Mouse (Mus musculus) heart, embryonic 16.5 days (tissue): Measurements from ENCODE around the gene Zg16. TPM values are rescaled to one million over a fixed set of nuclear protein-coding genes. Genes with fewer than 3 reads are reported as not detected.

Experiments used
- ATAC-seq: fragments of 200-750 bp; cut with Nextera tagmentation; replicated peaks from 2 replicates; pipeline ENCODE4 v1.8.0; 2017; ENCODE audit warnings: moderate number of reproducible peaks; ENCODE audit not compliant: insufficient read depth, low FRiP score; ENCODE audit errors: extremely low read depth
- H3K27ac ChIP-seq: fragments of 300-500 bp; sonication (generic); 2 replicates; pipeline ENCODE4 v1.5.1; 2014; ENCODE audit warnings: mild to moderate bottlenecking, low read length, control low read depth, moderate library complexity
- H3K27me3 ChIP-seq: fragments of 300-500 bp; sonication (generic); 2 replicates; pipeline ENCODE4 v1.6.1; 2014; ENCODE audit warnings: low read length, mixed read lengths; ENCODE audit not compliant: control insufficient read depth, insufficient read depth
- H3K36me3 ChIP-seq: fragments of 300-500 bp; sonication (generic); 2 replicates; pipeline ENCODE4 v1.6.1; 2014; ENCODE audit not compliant: control insufficient read depth, insufficient read depth
- H3K4me1 ChIP-seq: fragments of 300-500 bp; sonication (generic); 2 replicates; pipeline ENCODE4 v1.6.1; 2014; ENCODE audit warnings: low read length, mixed read lengths; ENCODE audit not compliant: control insufficient read depth, insufficient read depth
- H3K4me2 ChIP-seq: fragments of 300-500 bp; sonication (generic); 2 replicates; pipeline ENCODE4 v1.6.1; 2014; ENCODE audit warnings: low read depth, mild to moderate bottlenecking, control low read depth, low read length
- H3K4me3 ChIP-seq: fragments of 300-500 bp; sonication (generic); 2 replicates; pipeline ENCODE4 v1.5.1; 2014; ENCODE audit warnings: mild to moderate bottlenecking, control low read depth, low read length
- H3K9ac ChIP-seq: fragments of 300-500 bp; sonication (generic); 2 replicates; pipeline ENCODE4 v1.6.1; 2014; ENCODE audit warnings: low read length, control low read depth
- H3K9me3 ChIP-seq: fragments of 300-500 bp; sonication (generic); replicated peaks from 2 replicates; pipeline ENCODE4 v1.6.1; 2016; ENCODE audit warnings: low read length; ENCODE audit not compliant: control insufficient read depth
- WGBS: fragments of 180-500 bp; shearing (Covaris S2); extraction: QIAGEN DNeasy Blood & Tissue Kit; methylation state at CpG from one replicate; pipeline ENCODE4 v1.1.7; 2014; 5-methylcytosine and 5-hydroxymethylcytosine counted together
- polyA plus RNA-seq: library from polyadenylated mRNA; unstranded; fragments of >200 nt; fragmentation: Nextera tagmentation; extraction: Ambion mirVana; gene quantifications from 2 replicates; pipeline ENCODE4 v1.2.1, GENCODE M21; 2015

Gene Zg16
- polyA plus RNA-seq, 1 experiment from 2014 or later = 18.3 TPM

GRCm38 (mm10) chr7:127118671-127119445 lies 31.7 kb upstream of the Zg16 start:
- Histone ChIP-seq H3K9ac (no peak overlapping the region), H3K27ac (no peak overlapping the region), H3K4me1 (peaks cover 8% of the 10 kb centered on the region; the same call in 1 of the 2 replicates), H3K27me3 (peaks cover 4% of the 10 kb centered on the region; the same call in 1 of the 2 replicates), H3K4me3 (no peak overlapping the region), H3K9me3 (peaks cover under 1% of the 10 kb centered on the region; the same call in 1 of the 2 replicates), H3K36me3 (no peaks in the 10 kb centered on the region), H3K4me2 (no peak overlapping the region)
- no peak for ATAC-seq
- 62% methylated on average over 14 of the region's 14 CpGs for WGBS

- peaks cover 12% of the 10 kb centered on the region for H3K4me1 ChIP-seq
- no peaks in the 10 kb centered on the region for H3K9me3 ChIP-seq
- no peak overlapping the region for H3K9ac ChIP-seq
- ATAC-seq = no peak
- no peak overlapping the region for H3K27ac ChIP-seq
- 36% methylated on average over 5 of the region's 5 CpGs for WGBS
- H3K27me3 ChIP-seq = peaks cover 4% of the 10 kb centered on the region; the same call in 1 of the 2 replicates
- no peaks in the 10 kb centered on the region for H3K36me3 ChIP-seq
- no peak overlapping the region for H3K4me3 ChIP-seq
- H3K4me2 ChIP-seq = no peak overlapping the region
Measured at GRCm38 (mm10) chr7:127117948-127118347, 30.8 kb upstream of the Zg16 start.

GRCm38 (mm10) chr7:127116331-127116935 lies 29.3 kb upstream of the Zg16 start:
- no peak for ATAC-seq
- H3K4me2 ChIP-seq = no peak overlapping the region
- H3K36me3 ChIP-seq = no peaks in the 10 kb centered on the region
- no peak overlapping the region for H3K9ac ChIP-seq
- WGBS = 48% methylated on average over 11 of the region's 11 CpGs
- H3K27me3 ChIP-seq = peaks cover 4% of the 10 kb centered on the region; the same call in 1 of the 2 replicates
- H3K4me1 ChIP-seq = peaks cover 15% of the 10 kb centered on the region
- no peak overlapping the region for H3K27ac ChIP-seq
- no peak overlapping the region for H3K4me3 ChIP-seq
- no peaks in the 10 kb centered on the region for H3K9me3 ChIP-seq

- Histone ChIP-seq H3K4me2 (no peak overlapping the region), H3K4me3 (no peak overlapping the region), H3K27ac (no peak overlapping the region), H3K36me3 (no peaks in the 10 kb centered on the region), H3K9me3 (no peaks in the 10 kb centered on the region), H3K9ac (no peak overlapping the region), H3K27me3 (no peaks in the 10 kb centered on the region), H3K4me1 (peaks cover 12% of the 10 kb centered on the region)
- ATAC-seq = no peak
- 74% methylated on average over 11 of the region's 11 CpGs for WGBS
Measured at GRCm38 (mm10) chr7:127114920-127115319, 27.8 kb upstream of the Zg16 start.

- Histone ChIP-seq H3K27me3 (no peaks in the 10 kb centered on the region), H3K9me3 (no peaks in the 10 kb centered on the region), H3K27ac (no peak overlapping the region), H3K36me3 (no peaks in the 10 kb centered on the region), H3K4me3 (no peak overlapping the region), H3K4me2 (no peak overlapping the region), H3K9ac (no peak overlapping the region), H3K4me1 (peaks cover 12% of the 10 kb centered on the region)
- WGBS = 46% methylated on average over 12 of the region's 12 CpGs
- ATAC-seq = no peak
Measured at GRCm38 (mm10) chr7:127113614-127114259, 26.6 kb upstream of the Zg16 start.

GRCm38 (mm10) chr7:127112921-127113597 lies 25.9 kb upstream of the Zg16 start:
- H3K9me3 ChIP-seq = no peaks in the 10 kb centered on the region
- no peaks in the 10 kb centered on the region; the same call in 1 of the 2 replicates for H3K27me3 ChIP-seq
- no peak overlapping the region for H3K9ac ChIP-seq
- H3K36me3 ChIP-seq = no peaks in the 10 kb centered on the region
- ATAC-seq = no peak
- peaks cover 12% of the 10 kb centered on the region for H3K4me1 ChIP-seq
- H3K27ac ChIP-seq = no peak overlapping the region
- no peak overlapping the region for H3K4me3 ChIP-seq
- WGBS = 33% methylated on average over 9 of the region's 9 CpGs
- H3K4me2 ChIP-seq = no peak overlapping the region

- 62% methylated on average over 12 of the region's 12 CpGs for WGBS
- no peak overlapping the region for H3K27ac ChIP-seq
- H3K4me3 ChIP-seq = no peak overlapping the region
Measured at GRCm38 (mm10) chr7:127112251-127112841, 25.2 kb upstream of the Zg16 start.

GRCm38 (mm10) chr7:127111461-127111860 lies 24.3 kb upstream of the Zg16 start:
- Histone ChIP-seq H3K27ac (no peak overlapping the region), H3K4me1 (peaks cover 7% of the 10 kb centered on the region), H3K36me3 (no peaks in the 10 kb centered on the region), H3K4me2 (no peak overlapping the region), H3K4me3 (no peak overlapping the region), H3K9ac (no peak overlapping the region), H3K9me3 (no peaks in the 10 kb centered on the region), H3K27me3 (no peaks in the 10 kb centered on the region; the same call in 1 of the 2 replicates)
- WGBS = 39% methylated on average over 6 of the region's 6 CpGs
- no peak for ATAC-seq

More at GRCm38 (mm10) chr7:127112251-127112841, 25.2 kb upstream of the Zg16 start:
- Histone ChIP-seq H3K27me3 (no peaks in the 10 kb centered on the region; the same call in 1 of the 2 replicates), H3K9me3 (no peaks in the 10 kb centered on the region), H3K36me3 (no peaks in the 10 kb centered on the region), H3K4me1 (peaks cover 7% of the 10 kb centered on the region), H3K4me2 (no peak overlapping the region), H3K9ac (no peak overlapping the region)
- ATAC-seq = no peak
